Mouse (Mus musculus): Measurements from ENCODE around the gene Commd6.
"Not testable (repeated sequence)": the region's sequence is repeated elsewhere in the genome, so short reads cannot be mapped to it uniquely, and the experiment has no call there.

The Commd6 gene

DNA sequence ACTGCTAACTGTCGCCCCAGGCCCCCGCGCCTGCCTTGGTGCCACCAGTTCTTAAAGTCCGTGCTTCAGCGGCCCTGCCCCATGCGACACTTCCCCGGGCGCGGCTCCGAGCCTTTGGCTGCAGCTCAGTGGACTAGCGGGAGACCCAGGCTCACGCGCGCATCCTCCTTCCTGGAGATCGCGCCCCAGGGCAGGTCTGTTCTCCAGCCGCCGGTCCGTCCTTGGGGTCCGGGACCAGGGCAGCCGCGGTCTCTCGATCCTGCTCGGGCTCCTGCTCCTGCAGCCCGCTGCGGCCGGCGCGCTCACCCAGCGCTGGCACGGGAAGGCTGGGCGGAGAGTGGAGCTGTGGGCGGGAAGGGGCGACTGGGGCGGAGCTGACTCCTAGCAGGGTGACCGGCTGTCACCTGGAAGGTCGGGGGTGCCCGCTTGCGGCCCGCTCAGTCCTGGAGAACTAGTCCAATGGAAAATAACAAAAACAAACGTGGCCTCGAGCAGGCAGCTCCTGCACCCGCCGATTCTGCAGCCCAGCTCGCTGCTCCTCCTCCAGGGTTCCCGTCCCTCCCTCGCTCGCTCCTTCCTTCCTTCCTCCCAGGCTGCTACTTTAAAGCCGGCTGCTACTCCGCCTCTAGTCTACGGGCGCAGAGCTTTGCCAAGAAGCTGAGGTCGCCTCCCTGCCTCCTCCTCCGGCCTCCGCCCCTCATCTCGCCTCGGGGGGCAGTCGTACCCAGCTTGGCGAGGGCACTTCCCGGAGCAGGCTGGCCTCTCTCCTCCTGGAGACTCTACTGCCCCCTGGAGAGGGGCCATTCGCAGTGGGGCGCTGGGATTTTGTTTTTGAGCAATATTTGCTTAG lies 31.7 kb downstream of the Commd6 start, which contains the start of gene Tbc1d4:
Gene Tbc1d4, minus strand, starts transcription at position 673 of the 850 bp plus-strand sequence.
- DNase-seq: peak; percentile 90

GRCm38 (mm10) chr14:101607631-101608518 lies 32.6 kb downstream of the Commd6 start:
- DNase-seq: peak; percentile 68

- peak; percentile 12 for DNase-seq
These were observed 34.6 kb downstream of the Commd6 start for GRCm38 (mm10) chr14:101605843-101606242.

- peak; percentile 55 for DNase-seq
These were observed 37.6 kb downstream of the Commd6 start for GRCm38 (mm10) chr14:101602851-101603250.

DNA sequence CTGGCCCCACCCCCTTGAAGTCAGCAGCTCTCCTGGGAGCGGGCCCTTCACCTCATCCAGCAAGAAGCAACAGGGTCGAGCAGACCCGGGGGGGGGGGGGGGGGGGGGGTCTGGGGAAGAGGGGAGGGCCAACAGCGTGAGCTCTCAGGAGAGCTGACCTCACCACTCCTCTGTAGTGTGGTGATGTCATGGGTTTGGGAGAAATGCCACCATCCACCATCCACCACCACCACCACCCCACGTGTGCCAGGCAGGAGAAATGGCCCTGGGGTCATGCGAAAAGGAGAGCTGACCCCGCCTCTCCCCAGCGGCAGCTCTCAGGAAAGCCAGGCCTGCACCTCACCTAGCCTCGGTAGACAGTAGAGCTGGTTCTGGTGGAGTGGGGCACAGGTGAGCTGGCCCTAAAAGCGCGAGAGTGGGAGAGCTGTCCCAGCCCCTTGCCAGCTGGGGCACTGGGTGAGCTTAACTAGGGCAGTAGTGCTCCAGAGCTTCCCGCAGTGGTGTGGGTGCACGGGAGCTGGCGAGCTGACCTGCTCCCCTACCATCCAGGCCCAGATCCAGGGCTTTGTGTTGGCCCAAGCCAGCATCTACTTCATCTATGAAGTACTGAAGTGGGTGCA lies 43.3 kb downstream of the Commd6 start:
- DNase-seq: no peak

DNA sequence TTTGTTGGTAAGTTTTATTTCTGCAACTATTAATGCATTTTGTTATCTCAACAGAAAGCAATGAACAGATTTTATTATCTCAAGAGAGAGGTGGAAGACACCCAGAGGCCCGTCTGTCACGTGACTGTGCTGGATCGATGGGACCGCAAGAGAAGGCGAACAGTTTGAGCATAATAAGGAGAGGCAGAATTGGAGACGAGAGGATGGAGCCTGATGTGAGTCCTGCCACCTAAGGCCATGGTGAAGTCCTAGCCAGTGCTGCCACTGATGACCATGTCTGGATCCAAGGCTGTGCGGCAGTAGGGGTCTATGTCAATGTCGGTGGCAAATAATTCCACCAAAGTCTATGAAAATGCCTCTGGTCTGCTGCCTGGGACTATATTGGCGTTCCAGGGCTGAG lies 43.8 kb downstream of the Commd6 start:
- DNase-seq: no peak

DNA sequence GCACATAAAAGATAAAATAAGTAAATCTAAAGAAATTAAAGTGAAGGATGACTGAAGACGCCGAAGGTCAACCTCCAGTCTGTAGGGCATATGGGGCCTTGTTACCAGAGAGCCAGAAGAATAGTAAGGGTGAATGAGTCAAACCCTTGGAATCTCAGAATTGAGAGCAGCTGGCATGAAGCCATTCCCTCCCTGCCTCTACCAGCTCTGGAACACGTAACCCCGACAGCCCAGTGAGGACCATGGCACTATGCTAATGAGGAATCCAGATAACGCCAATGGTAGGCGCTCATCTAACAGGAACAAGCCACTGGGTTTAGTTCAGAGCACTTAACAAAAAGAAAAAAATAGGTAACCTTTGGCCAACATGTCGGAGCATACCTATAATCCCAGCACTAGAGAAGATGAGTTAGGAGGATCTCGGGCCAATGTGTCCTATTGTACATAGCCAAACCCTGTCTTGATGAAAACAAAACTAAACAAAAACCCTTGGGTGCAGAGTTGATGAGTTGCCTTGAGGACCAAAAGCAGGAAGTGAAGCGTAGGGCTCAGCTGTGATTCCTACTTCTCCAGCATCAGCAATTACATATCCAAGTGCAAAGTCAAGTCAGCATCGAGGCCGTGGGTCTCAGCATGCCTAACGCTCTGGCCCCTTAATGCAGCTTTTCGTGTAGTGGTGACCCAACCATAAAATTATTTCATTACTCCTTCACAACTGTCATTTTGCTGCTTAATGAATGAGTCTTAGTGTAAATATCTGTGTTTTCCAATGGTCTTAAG lies 45.0 kb downstream of the Commd6 start:
- no peak for DNase-seq

DNA sequence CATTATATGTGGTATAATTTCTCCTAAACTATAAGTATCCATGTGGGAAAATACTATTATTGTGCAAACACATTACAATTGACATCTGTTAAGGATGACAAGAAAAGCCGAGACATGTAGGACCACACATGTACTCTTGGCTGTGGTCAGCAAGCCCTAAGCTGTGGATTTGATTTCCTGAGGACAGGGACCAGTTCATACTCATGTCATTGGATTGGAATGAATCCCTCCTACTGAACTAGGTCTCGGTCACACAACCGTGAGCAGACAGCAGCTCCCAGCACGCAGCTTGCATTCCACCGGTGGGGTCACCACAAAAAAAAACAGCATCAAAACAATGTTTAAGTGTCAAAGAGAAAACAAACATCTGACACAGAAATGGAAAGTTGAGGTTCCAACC lies 46.5 kb downstream of the Commd6 start:
- DNase-seq: no peak

DNA sequence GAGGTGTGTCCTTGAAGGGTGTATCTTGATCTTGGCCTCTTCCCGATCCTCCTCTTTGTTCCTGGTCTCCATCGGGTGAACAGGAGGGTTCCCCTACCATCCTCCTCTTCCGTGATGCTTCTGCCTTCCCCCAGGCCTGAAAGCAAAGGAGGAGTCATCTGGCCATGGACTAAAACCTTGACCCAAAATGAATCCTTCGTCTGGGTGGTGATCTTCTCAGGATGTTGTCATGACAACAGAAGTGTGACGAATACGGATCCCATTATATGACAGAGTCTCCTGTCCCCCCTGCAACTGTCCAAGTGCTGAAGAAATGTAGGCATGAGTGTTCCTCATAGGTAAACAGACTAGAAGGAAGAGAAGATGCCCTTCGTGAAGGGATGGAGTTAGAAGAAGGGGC lies 47.1 kb downstream of the Commd6 start:
- DNase-seq: no peak

DNA sequence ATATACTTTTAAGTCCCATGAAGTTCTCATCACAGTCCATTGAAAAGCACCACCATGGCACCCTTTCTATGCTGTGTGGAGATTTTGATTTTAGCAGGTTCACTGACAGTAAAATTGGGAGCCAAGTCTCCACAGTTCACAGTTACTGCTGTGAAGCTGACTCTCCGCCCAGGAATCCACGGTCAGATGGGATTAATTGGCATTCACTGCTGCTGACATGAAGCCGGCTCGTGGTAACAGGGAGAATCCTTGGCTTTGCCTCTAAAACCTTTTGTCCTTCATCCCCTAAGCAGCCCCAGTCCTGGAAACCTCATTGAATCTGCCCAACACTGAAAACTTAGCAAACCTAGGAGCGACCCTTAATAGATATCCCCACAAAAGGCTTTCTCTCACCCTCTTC lies 49.4 kb downstream of the Commd6 start:
- no peak for DNase-seq

DNA sequence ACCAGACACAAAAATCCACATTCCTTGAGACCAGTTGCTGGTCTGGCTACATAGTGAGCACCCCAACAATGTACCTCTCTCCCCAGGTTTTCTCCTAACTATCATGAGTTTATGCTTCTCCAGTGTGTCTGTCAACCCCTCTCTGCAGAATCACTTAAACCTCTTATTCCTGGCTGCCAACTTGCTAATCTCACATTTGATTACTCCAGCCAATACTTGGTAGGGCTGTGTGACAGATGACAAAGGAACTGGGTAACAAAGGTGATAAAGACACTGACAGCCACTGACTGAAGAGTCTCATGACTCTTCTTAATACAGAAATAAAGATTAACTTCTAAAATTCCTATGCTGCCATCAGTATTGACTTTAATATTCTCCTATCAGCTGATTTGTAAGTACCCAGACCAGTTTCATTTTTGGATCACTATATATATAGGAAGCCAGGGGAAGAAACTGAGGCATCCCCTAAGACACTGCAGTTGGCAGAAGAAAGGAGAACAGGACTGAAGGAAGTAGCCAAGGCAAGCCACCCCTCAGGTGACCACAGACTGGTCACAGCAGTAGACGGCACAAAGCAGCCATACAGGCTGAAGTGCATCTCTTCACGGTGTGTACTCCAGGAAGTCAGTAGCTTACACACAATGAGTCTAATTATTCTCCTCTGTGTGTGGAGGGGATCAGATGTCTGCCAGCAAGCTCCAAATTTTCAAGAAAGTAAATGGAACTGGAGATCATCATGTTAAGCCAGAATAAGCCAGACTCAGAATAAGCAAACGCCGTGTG lies 52.1 kb downstream of the Commd6 start:
- not testable (repeated sequence) for DNase-seq

- DNase-seq: not testable (repeated sequence)
These were observed 53.0 kb downstream of the Commd6 start for GRCm38 (mm10) chr14:101587366-101588040.

GRCm38 (mm10) chr14:101586096-101586495 lies 54.4 kb downstream of the Commd6 start:
- DNase-seq: no peak
